Mouse (Mus musculus) heart, postnatal 14 days (tissue): ENCODE data around the gene Osbp. TPM values are rescaled to one million over a fixed set of nuclear protein-coding genes. Genes with fewer than 3 reads are reported as not detected.
"Not testable (repeated sequence)": the region's sequence is repeated elsewhere in the genome, so short reads cannot be mapped to it uniquely, and the experiment has no call there.

Experiments used
- DNase-seq, 2 experiments: peaks; one replicate each; pipeline ENCODE4 v3.0.0; 2021 to 2022
- intact Hi-C: fragments of 180-260 bp; cut with DNase I; formaldehyde crosslinking; loops from one replicate; pipeline ENCODE4 v1.15.1; 2025
- long read RNA-seq, 2 experiments: library from polyadenylated mRNA; stranded (forward); transcript quantifications; one replicate each; pipeline ENCODE4 v2.0.0; 2021
- total RNA-seq, 2 experiments: library from RNA; stranded (reverse); gene quantifications; 2 replicates each; pipeline ENCODE4 v1.2.3; 2021

Gene Osbp
- total RNA-seq = 10 to 100 TPM; 81.3 to 85.1 TPM
- long read RNA-seq, experiment 1, full-length matches to known transcripts = 53 of 66 reads
- long read RNA-seq, experiment 1, partial matches to known transcripts = 6 of 66 reads
- long read RNA-seq, experiment 1, other reads (novel, unspliced or antisense) = 7 of 66 reads
- long read RNA-seq, experiment 2, full-length matches to known transcripts = 51 of 71 reads
- long read RNA-seq, experiment 2, partial matches to known transcripts = 10 of 71 reads
- long read RNA-seq, experiment 2, other reads (novel, unspliced or antisense) = 10 of 71 reads

DNA sequence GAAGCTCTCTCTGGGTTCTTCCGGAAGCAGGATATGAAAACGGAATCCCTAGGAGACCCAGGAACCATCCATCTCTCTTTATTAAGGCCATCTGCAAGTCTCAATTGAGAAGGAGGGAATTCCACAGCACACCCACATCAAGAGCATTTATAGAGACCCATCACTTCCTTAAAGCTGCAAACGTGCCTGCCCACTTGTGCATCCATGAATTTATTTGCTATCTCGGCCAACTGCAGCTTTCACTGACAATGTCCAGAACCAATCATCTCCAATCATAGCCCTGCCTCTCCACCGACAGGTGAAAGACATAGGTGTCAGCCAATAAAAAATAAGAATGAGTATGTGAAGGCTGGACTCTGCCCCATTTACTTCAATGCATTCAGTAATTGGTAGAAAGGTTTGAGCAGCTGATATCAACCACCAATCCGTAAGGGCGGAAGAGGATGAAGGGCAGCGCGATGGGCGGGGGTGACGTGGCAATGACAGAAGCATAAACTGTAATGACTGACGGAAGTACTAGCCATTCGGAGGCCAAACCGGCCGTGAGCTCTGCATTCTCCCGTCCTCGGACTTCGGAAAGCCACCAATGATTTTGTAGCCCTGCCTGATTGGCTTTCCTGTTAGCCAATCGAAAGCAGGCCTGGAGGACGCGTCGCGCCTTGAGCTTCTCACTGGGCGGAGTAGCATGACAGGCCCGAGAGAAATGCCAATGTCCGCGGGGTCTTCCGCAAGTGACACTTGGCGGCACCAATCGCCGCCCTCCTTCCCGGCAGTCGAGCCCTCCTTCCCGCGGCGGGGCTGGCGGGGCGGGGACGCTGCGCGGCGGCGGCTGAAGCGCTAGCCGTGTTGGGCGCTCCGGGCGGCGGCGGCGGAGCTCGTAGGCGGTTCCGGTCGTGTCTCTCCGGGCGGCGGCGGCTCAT is at the start of gene Osbp:
Osbp (plus strand) TSS at position 919 of the 920 bp plus-strand sequence.
- DNase-seq = peak; percentile 98 to 99
- intact Hi-C loops = loop anchor here (5.0 kb wide), 1 partner anchor 53 kb away; the partner anchor contains the start of gene Patl1

DNA sequence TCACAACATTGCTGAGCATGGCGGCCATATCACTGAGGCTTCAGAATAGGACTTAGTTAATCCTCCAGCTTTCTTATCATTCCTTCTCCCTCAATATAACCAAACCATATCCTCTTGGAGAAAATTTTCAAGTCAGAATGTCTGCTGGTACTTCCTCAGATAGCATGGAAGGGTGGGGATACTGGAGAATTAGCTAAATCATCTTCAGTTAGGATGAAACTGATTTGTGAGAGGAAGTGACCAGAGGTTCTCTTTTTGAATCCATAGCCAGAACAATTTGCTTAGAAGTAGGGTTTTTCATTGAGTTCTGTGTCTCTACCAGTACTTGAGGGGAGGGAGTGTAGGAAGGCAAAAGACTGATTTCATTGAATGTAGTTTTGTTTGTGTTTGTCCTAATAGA is 43.7 kb upstream of the Osbp start:
- intact Hi-C loops = no loop called here
- no peak for DNase-seq

DNA sequence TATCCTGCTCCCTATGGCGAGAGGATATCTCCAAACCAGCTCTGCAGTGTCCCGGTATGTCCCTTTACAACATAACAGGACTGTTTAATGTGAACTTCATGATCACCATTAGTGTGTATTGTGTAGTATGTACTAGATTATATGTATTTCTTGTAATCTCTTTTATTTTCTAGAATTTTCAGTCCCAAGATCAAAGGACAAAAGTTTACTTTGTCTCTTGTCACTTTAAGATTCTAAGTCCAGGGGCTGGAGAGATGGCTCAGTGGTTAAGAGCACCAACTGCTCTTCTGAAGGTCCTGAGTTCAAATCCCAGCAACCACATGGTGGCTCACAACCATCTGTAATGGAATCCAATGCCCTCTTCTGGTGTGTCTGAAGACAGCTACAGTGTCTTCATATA is 43.2 kb upstream of the Osbp start:
- DNase-seq, intact Hi-C loops: not testable (repeated sequence)

DNA sequence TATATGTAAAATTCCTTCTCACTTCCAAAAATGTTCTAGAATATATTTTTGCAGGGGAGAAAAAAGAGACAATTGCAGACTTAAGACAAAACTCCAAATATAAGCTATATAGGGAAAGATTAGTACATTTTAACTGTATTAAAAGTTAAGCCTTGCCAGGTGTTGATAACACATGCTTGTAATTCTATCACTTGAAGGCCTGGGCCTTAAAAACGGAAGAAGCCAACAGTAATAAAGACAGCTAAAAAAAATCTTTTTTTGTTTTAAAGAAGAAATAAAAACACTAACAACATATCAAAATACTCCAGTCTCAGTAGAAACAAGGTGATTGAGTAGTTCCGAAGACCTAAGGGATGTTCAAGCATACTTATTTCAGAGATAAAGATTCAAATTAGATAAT is 39.4 kb upstream of the Osbp start:
- no peak for DNase-seq
- intact Hi-C loops = no loop called here

DNA sequence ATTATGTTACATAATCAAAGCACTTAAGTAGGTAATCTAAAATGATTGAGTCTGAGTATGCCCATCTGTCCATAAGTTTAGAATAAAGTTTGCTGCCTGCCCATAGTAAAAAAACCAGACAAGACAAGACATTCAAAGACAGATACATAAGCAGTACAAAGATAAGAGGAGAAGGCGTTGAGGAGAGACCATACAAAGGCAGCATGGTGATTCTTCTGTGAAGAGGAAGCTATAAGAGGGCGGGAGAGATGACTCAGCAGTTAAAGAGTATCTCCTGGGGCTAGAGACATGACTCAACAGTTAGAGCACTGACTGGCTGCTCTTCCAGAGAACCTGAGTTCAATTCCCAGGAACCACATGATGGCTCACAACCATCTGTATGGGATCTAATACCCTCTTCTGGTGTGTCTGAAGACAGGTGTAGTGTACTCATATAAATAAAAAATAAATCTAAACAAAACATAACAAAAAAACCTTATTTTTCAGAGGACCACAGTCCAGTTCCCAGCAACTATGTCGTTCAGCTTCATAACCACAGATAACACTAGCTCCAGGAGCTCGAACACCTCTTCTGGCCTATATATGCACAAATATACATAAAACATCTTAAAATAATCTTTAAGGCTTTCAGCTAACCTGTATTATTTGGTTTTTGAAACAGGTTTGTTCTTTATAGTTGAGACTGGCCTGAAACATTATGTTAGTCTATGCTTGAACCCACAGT is 37.6 kb upstream of the Osbp start:
- intact Hi-C loops = no loop called here
- no peak for DNase-seq

DNA sequence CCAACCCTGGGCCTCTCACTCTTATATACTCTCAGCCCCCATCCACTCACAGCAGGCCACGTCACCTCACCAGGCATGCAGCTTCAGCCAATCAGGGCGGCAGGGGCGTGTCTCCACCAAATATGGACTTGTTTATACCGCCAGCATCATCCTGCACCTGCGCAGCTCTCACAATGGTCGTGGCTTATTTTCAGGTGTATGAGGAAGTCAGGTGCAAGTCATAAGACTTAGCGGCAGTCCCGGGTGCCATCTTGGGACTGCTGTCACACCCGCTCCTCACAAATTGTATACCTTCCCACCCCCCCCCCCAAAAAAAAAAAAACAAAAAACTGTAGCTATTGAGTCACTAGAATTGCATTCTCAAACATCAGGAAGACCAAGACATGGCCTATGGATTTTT is 19.3 kb upstream of the Osbp start:
- not testable (repeated sequence) for DNase-seq

DNA sequence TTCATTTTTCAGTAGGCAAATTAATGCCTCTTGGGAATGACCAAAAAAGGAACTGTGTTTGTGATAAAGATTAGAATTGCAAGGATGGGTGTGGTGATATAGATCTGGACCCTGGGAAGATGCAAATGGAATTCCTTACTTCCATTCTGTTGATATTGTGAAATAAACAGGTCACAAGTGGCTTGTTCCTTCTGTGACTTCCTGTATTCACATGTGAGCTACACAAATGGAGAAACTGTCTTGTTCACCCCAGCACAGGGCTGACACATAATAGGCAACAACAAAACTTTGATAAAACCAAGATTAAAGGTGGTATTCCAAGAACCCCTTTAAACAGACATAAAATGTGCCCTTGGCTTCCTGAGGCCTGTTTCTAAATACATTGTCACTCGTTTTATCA is 15.9 kb upstream of the Osbp start:
- intact Hi-C loops = no loop called here
- no peak for DNase-seq

More for the DNA sequence above, 19.3 kb upstream of the Osbp start:
- intact Hi-C loops = not testable (repeated sequence)

DNA sequence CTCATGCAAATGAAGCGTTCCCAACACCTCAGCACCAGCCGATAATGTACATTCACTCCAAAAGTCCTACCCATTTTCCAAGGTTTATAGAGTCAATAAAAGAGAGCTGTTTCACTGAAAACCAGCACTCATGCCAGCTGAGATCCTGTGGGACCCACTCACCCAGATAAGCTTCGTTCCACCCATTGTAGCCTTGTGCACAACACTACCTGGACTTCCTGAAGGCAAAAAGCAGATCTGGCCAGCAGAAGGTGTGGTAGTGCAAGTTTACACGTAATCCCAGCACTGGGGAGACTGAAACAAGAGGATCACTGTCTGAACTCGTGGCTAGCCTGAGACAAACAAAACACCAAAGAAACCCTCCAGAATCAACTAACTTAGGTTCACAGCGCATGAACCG is 15.0 kb upstream of the Osbp start:
- DNase-seq = no peak
- intact Hi-C loops = no loop called here

DNA sequence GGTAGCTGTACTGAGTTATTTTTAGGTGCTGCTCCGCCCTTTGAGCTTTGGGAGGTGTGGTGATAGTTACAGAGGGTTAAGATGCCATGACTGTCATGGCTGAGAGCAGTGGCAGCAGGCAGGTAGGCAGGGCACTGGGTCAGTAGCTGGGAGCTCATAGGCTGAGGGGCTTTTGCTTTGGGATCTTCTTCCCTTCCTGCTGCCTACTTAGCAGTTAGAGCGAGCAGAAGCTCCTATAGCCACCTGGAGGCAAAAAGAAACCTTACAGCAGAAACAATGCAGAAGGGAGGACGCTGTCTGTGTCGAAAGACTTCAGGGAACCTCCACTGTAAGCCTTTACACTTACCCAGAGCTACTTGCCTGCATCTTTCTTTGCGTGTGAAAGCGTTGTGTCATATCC is 11.5 kb upstream of the Osbp start:
- intact Hi-C loops = no loop called here
- no peak for DNase-seq

DNA sequence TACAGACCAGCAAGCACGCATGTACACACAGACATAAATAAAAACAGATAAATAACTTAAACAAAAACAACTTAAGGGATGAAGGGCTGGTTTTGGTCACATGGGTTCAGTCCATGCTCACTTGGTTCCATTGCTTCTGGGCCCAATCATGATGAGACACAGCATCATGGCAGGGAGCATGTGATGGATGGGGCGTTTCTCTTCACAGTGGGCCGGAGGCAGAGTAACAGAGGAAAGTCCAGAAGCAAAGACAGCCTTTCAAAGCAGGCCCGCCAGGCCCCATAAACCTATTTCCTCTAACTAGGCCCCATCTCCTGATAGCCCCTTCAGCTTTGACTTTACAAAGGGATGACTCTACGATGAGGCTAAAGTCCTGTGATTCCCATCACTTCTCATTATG is 9.1 kb upstream of the Osbp start:
- DNase-seq = no peak
- intact Hi-C loops = no loop called here

DNA sequence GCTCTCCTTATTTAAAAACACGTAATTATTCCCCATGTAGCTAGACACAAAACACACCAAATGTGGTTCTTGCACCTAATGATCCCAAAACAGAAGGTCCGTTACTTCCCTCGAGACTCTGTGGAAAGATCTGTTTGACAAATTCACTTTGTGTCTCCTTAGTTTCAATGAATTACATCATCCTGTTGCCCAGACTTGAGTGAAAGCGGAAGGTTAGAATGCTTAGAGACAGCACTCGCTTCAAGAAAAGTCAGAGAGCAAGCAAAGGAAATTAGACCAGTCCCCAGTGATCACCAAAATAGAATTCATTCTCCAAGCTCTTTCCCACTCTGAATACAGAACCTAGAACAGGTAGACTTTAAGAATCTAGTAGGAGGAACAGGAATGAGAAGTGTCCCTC is 8.3 kb upstream of the Osbp start:
- intact Hi-C loops = no loop called here
- no peak for DNase-seq

DNA sequence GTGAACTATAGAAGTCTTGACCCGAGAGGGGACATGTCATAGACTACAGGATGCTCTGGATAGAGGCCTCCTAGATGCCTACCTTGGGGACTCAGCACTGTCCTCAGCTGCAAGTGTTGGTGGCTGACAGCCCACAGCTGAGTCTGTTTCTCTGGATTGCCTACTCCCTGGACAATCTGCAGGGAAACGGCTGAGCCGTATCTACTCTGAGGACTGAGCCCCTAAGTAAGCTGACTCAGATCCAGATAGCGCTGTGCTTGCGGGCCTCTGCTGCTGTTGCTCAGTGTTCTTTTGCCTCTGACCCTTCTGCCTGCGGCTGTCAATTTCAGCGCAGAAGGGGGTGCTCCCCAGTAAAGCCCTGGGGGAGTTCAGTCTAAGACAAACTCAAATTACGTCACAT is 7.9 kb upstream of the Osbp start:
- DNase-seq = no peak
- intact Hi-C loops = no loop called here

DNA sequence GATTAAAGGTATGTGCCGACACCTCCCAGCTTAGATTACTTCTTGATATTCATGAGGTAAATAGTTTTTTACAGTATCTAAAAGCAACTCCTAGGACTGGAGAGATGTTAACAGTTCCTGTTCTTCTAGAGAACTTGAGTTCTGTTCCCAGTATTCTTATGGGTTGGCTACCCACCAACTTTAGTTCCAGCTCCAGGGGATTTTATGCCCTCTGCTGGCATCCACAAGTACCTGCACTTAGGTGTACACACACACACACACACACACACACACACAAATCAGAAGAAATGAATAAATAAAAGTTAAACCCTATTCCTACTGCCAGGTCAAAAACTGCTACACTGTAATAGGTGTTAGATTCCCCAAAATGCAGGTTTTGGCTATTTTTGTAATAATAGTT is 1.5 kb upstream of the Osbp start:
- DNase-seq = no peak
- intact Hi-C loops = no loop called here

DNA sequence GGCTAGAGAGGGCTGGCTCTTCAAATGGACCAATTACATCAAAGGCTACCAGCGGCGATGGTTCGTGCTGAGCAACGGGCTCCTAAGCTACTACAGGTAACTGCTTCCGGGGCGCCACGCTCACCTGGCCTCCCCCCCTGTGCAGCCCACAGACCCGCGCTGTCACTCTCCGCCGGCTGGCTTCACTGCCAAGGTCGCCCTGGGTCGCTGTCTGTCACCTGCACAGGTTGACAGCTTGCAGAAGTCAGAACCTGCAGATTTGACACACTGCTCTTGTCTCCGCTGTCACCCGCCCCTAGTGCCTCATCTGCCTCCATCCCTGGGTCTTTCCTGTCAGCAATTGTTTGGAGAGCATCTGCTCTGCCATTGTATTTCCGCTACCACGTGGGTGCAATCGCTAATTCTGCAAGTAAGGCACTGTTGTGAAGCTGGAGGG is 478 bp downstream of the Osbp start:
- intact Hi-C loops = loop anchor here (2.0 to 5.0 kb wide), 2 partner anchors 43 to 54 kb away; partner anchors contain the start of gene Patl1

DNA sequence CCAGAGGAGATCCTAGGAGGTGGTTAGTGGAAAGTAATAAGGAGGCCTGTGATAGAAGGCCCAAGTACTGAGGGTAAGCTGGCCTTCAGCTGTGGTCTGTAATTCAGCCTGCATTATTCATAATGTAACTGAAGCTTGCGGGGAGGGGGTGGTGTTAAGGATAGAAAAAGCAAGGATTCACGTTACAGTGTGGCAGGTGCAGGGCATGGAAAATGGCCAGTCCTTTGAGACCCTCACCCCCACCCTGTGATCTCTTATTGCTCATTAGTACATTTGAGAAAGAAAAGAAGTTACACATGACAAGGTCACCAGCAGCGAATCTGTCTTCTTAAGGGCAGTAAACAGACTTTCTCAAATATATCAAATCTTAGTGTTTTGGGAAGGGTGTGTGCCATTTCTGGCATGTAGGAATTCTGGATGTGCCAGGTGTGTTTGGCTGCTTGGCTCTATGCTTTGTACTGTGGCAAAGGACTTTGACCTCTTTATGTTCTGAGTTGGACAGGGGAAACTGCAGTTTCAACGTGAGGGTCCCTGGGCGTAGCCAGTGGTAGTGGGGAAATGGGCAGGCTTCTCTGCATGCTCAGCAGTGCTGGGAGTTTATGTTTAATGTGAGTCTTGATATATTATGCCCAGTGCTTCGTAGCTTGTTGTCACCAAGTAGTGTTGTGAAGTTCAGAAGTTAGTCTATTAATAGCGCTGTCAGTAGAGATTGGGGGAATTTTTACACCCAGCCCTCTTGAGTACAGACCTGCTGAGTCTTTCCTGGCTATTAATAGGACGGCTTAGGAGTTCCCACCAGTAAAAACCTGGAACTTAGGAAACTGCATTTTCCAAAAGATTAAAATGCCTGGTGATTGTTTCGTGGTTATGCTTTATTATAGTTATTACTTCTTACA is 3.7 kb downstream of the Osbp start:
- DNase-seq = no peak
- intact Hi-C loops = loop anchor here (5.0 kb wide), 1 partner anchor 57 kb away; the partner anchor contains the start of gene Patl1

More for the DNA sequence above, 478 bp downstream of the Osbp start:
- peak in 1 of 2 experiments; percentile 49 for DNase-seq

DNA sequence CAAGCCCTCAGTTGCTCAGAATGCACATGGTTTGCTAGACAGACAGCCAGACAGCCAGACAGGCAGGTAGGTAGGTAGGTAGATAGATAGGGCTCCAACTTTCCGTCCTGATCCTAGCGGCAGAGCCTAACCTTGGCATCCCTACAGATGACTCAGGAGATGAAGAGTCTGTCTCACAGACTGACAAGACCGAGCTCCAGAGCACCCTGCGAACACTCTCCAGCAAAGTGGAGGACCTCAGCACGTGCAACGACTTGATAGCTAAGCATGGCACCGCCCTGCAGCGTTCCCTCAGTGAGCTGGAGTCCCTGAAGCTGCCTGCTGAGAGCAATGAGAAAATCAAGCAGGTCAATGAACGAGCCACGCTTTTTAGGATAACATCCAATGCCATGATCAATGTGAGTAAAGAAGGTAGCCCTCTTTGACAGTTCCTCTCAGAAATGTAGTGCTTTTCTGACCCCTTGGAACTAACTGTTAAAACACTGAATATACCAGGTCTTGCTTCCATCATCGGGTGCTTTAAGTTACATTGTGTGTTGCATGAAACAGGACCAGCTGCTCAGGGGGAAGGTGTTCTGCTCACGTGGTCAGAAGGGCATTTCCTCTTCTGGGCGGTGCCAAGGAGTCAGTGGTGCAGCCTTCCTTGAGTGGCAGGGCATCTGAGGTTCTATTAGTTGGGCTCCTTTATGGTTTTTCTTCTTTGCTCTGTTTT is 7.9 kb downstream of the Osbp start:
- intact Hi-C loops = no loop called here
- no peak for DNase-seq

DNA sequence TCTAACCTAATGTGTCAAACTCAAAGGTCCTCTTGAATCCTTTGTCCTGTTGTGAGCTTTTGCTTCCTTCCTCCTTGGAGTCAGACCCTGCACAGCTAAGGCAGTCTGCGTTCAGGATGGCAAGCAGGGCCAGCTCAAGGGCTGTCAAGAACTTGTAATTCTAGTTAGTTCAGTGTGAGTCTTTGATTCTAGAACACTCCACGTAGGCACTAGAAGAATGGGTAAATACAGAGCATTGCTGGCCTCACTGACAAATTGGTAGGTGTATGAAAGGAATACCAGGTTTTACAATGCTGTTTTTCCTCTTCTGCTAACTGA is 8.4 kb downstream of the Osbp start:
- DNase-seq = no peak
- intact Hi-C loops = no loop called here

DNA sequence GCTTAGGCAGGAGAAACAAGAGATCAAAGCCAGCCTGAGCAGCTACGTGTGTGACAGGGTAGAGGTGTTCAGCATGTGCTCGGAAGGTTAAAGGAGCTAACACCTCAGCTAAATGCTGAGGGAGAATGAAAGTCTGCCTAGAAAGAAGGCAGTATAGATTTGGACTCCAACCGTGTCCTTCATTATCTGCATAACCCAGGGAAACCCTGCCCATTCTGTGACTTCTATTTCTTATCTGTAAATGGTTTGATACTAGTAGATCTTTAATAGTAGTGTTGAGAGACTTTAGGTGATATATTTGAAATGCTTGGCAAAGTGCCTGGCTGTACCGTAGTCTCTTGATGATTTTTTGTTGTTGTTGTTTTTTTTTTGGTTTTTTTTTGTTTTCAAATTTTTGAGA is 9.9 kb downstream of the Osbp start:
- intact Hi-C loops = no loop called here

DNA sequence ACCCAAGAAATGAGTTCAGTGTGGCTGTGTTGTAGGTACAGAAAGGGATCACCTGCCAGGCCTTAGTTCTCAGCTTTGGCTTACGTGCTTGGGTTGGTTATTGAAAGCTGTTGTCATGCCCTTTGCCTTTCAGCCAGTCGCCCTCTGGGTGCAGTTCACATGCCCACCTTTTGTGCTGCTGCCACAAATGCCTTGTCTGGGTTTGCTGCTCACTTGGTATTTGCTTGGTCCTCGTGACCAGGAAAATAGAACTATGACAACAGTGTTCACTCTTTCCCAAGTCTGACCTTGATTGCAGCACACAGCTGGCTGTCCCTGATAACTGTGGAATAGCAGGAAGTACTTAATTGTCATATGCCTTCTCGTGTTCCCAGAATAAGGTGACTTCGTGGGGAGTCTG is 11.6 kb downstream of the Osbp start:
- no peak for DNase-seq

More for the DNA sequence above, 9.9 kb downstream of the Osbp start:
- no peak for DNase-seq

More for the DNA sequence above, 11.6 kb downstream of the Osbp start:
- intact Hi-C loops = no loop called here
